Mouse (Mus musculus): Measurements from ENCODE around the gene Aqp6.

Aqp6 gene

GRCm38 (mm10) chr15:99599245-99600070 is 1.7 kb upstream of the Aqp6 start:
- DNase-seq, result no peak

GRCm38 (mm10) chr15:99601823-99602120 is 572 bp downstream of the Aqp6 start:
- DNase-seq, result no peak

GRCm38 (mm10) chr15:99602206-99602820 is 1.1 kb downstream of the Aqp6 start:
- no peak for DNase-seq

- DNase-seq, result no peak
Observed at GRCm38 (mm10) chr15:99603216-99603615, 2.0 kb downstream of the Aqp6 start.

- no peak for DNase-seq
Observed at GRCm38 (mm10) chr15:99605595-99605994, 4.4 kb downstream of the Aqp6 start.

- DNase-seq, result peak; percentile 29
Observed at GRCm38 (mm10) chr15:99606515-99606914, 5.3 kb downstream of the Aqp6 start.

GRCm38 (mm10) chr15:99607388-99608113 is 6.4 kb downstream of the Aqp6 start:
- DNase-seq, result peak; percentile 35

- no peak for DNase-seq
Observed at GRCm38 (mm10) chr15:99608382-99609125, 7.4 kb downstream of the Aqp6 start.

- DNase-seq, result no peak
Observed at GRCm38 (mm10) chr15:99611563-99611962, 10.4 kb downstream of the Aqp6 start.

GRCm38 (mm10) chr15:99614273-99614672 is 13.1 kb downstream of the Aqp6 start:
- DNase-seq, result no peak

- DNase-seq, result no peak
Observed at GRCm38 (mm10) chr15:99614753-99615152, 13.6 kb downstream of the Aqp6 start.

- DNase-seq, result no peak
Observed at GRCm38 (mm10) chr15:99615246-99615645, 14.0 kb downstream of the Aqp6 start.

GRCm38 (mm10) chr15:99618595-99618994 is 17.4 kb downstream of the Aqp6 start:
- no peak for DNase-seq

- peak; percentile 62 for DNase-seq
Observed at GRCm38 (mm10) chr15:99619821-99620220, 18.6 kb downstream of the Aqp6 start.

- DNase-seq, result no peak
Observed at GRCm38 (mm10) chr15:99622063-99622462, 20.9 kb downstream of the Aqp6 start.

- DNase-seq, result no peak
Observed at GRCm38 (mm10) chr15:99631618-99632017, 30.4 kb downstream of the Aqp6 start.

- DNase-seq, result no peak
Observed at GRCm38 (mm10) chr15:99634702-99635101, 33.5 kb downstream of the Aqp6 start.

GRCm38 (mm10) chr15:99637405-99638123 is 36.4 kb downstream of the Aqp6 start:
- DNase-seq, result no peak

GRCm38 (mm10) chr15:99638124-99638485 is 36.9 kb downstream of the Aqp6 start:
- no peak for DNase-seq

GRCm38 (mm10) chr15:99642622-99643021 is 41.4 kb downstream of the Aqp6 start:
- DNase-seq, result no peak

GRCm38 (mm10) chr15:99643832-99644231 is 42.6 kb downstream of the Aqp6 start:
- no peak for DNase-seq

GRCm38 (mm10) chr15:99644776-99645175 is 43.6 kb downstream of the Aqp6 start:
- peak; percentile 55 for DNase-seq

GRCm38 (mm10) chr15:99648326-99648725 is 47.1 kb downstream of the Aqp6 start:
- DNase-seq, result no peak
